Mouse (Mus musculus): ENCODE measurements around the gene March8. TPM values are rescaled to one million over a fixed set of nuclear protein-coding genes. Genes with fewer than 3 reads are reported as not detected.

Gene March8
- polyA plus RNA-seq, 1 experiment from 2014 or later: 27.8 TPM

GRCm38 (mm10) chr6:116410436-116410835, 72.6 kb downstream of the March8 start:
- Histone ChIP-seq H3K4me2 (ENCODE audit: low read depth, low read length) (no peak overlapping the region), H3K9me3 (ENCODE audit: control insufficient read depth, low read length) (no peaks in the 10 kb centered on the region), H3K27ac (ENCODE audit: low read length) (no peak overlapping the region), H3K4me1 (replicated peaks; ENCODE audit: control insufficient read depth, insufficient read depth, low read length) (no peaks in the 10 kb centered on the region), H3K9ac (ENCODE audit: low read length) (no peak overlapping the region), H3K27me3 (ENCODE audit: control insufficient read depth, insufficient read depth, low read depth, low read length) (no peaks in the 10 kb centered on the region), H3K4me3 (ENCODE audit: low read length) (no peak overlapping the region), H3K36me3 (ENCODE audit: control insufficient read depth, insufficient read depth, low read length) (no peaks in the 10 kb centered on the region; the same call in 1 of the 2 replicates)
- WGBS: 93% methylated on average over 10 of the region's 10 CpGs
- no peak for ATAC-seq (ENCODE audit: low read depth)

GRCm38 (mm10) chr6:116411716-116412115, 73.9 kb downstream of the March8 start:
- Histone ChIP-seq H3K9me3 (ENCODE audit: control insufficient read depth, low read length) (no peaks in the 10 kb centered on the region), H3K9ac (ENCODE audit: low read length) (no peak overlapping the region), H3K4me2 (ENCODE audit: low read depth, low read length) (no peak overlapping the region), H3K27me3 (ENCODE audit: control insufficient read depth, insufficient read depth, low read depth, low read length) (no peaks in the 10 kb centered on the region), H3K27ac (ENCODE audit: low read length) (no peak overlapping the region), H3K4me1 (replicated peaks; ENCODE audit: control insufficient read depth, insufficient read depth, low read length) (no peaks in the 10 kb centered on the region), H3K36me3 (ENCODE audit: control insufficient read depth, insufficient read depth, low read length) (no peaks in the 10 kb centered on the region), H3K4me3 (ENCODE audit: low read length) (no peak overlapping the region)
- ATAC-seq (ENCODE audit: low read depth): no peak
- 77% methylated on average over 3 of the region's 3 CpGs for WGBS

- ATAC-seq (ENCODE audit: low read depth): 0 out of 2 replicates have a peak, but pooled peaks have one; percentile 23
Measured at GRCm38 (mm10) chr6:116412546-116413325, 74.9 kb downstream of the March8 start.

GRCm38 (mm10) chr6:116415126-116415676, 77.4 kb downstream of the March8 start:
- Histone ChIP-seq H3K9me3 (ENCODE audit: control insufficient read depth, low read length) (no peaks in the 10 kb centered on the region), H3K9ac (ENCODE audit: low read length) (no peak overlapping the region), H3K27ac (ENCODE audit: low read length) (no peak overlapping the region), H3K36me3 (ENCODE audit: control insufficient read depth, insufficient read depth, low read length) (no peaks in the 10 kb centered on the region), H3K4me3 (ENCODE audit: low read length) (no peak overlapping the region), H3K4me2 (ENCODE audit: low read depth, low read length) (no peak overlapping the region), H3K4me1 (replicated peaks; ENCODE audit: control insufficient read depth, insufficient read depth, low read length) (no peaks in the 10 kb centered on the region), H3K27me3 (ENCODE audit: control insufficient read depth, insufficient read depth, low read depth, low read length) (no peaks in the 10 kb centered on the region)
- WGBS: 79% methylated on average over 12 of the region's 12 CpGs
- ATAC-seq (ENCODE audit: low read depth): no peak

More at GRCm38 (mm10) chr6:116412546-116413325, 74.9 kb downstream of the March8 start:
- H3K4me3 ChIP-seq (ENCODE audit: low read length): no peak overlapping the region
- no peaks in the 10 kb centered on the region for H3K4me1 ChIP-seq (replicated peaks; ENCODE audit: control insufficient read depth, insufficient read depth, low read length)
- H3K27me3 ChIP-seq (ENCODE audit: control insufficient read depth, insufficient read depth, low read depth, low read length): no peaks in the 10 kb centered on the region
- no peak overlapping the region for H3K4me2 ChIP-seq (ENCODE audit: low read depth, low read length)
- WGBS: 92% methylated on average over 14 of the region's 14 CpGs
- no peak overlapping the region for H3K9ac ChIP-seq (ENCODE audit: low read length)
- no peaks in the 10 kb centered on the region for H3K36me3 ChIP-seq (ENCODE audit: control insufficient read depth, insufficient read depth, low read length)
- H3K9me3 ChIP-seq (ENCODE audit: control insufficient read depth, low read length): no peaks in the 10 kb centered on the region
- H3K27ac ChIP-seq (ENCODE audit: low read length): no peak overlapping the region

GRCm38 (mm10) chr6:116416000-116416552, 78.3 kb downstream of the March8 start:
- WGBS: 77% methylated on average over 6 of the region's 6 CpGs
- Histone ChIP-seq H3K27me3 (ENCODE audit: control insufficient read depth, insufficient read depth, low read depth, low read length) (no peaks in the 10 kb centered on the region), H3K4me3 (ENCODE audit: low read length) (no peak overlapping the region), H3K9ac (ENCODE audit: low read length) (no peak overlapping the region), H3K27ac (ENCODE audit: low read length) (no peak overlapping the region), H3K4me1 (replicated peaks; ENCODE audit: control insufficient read depth, insufficient read depth, low read length) (no peaks in the 10 kb centered on the region), H3K4me2 (ENCODE audit: low read depth, low read length) (no peak overlapping the region), H3K9me3 (ENCODE audit: control insufficient read depth, low read length) (no peaks in the 10 kb centered on the region), H3K36me3 (ENCODE audit: control insufficient read depth, insufficient read depth, low read length) (no peaks in the 10 kb centered on the region)
- ATAC-seq (ENCODE audit: low read depth): no peak

GRCm38 (mm10) chr6:116417518-116418315, 79.9 kb downstream of the March8 start:
- no peaks in the 10 kb centered on the region for H3K9me3 ChIP-seq (ENCODE audit: control insufficient read depth, low read length)
- ATAC-seq (ENCODE audit: low read depth): no peak
- WGBS: 64% methylated on average over 6 of the region's 6 CpGs

GRCm38 (mm10) chr6:116418487-116418886, 80.7 kb downstream of the March8 start:
- Histone ChIP-seq H3K27ac (ENCODE audit: low read length) (no peak overlapping the region), H3K4me2 (ENCODE audit: low read depth, low read length) (no peak overlapping the region), H3K36me3 (ENCODE audit: control insufficient read depth, insufficient read depth, low read length) (no peaks in the 10 kb centered on the region), H3K9me3 (ENCODE audit: control insufficient read depth, low read length) (no peaks in the 10 kb centered on the region), H3K9ac (ENCODE audit: low read length) (no peak overlapping the region), H3K27me3 (ENCODE audit: control insufficient read depth, insufficient read depth, low read depth, low read length) (no peaks in the 10 kb centered on the region), H3K4me1 (replicated peaks; ENCODE audit: control insufficient read depth, insufficient read depth, low read length) (no peaks in the 10 kb centered on the region), H3K4me3 (ENCODE audit: low read length) (no peak overlapping the region)
- no peak for ATAC-seq (ENCODE audit: low read depth)
- WGBS: 86% methylated on average over 1 of the region's 1 CpGs

More at GRCm38 (mm10) chr6:116417518-116418315, 79.9 kb downstream of the March8 start:
- no peak overlapping the region for H3K9ac ChIP-seq (ENCODE audit: low read length)
- H3K27me3 ChIP-seq (ENCODE audit: control insufficient read depth, insufficient read depth, low read depth, low read length): no peaks in the 10 kb centered on the region
- no peaks in the 10 kb centered on the region for H3K4me1 ChIP-seq (replicated peaks; ENCODE audit: control insufficient read depth, insufficient read depth, low read length)
- H3K27ac ChIP-seq (ENCODE audit: low read length): no peak overlapping the region
- H3K4me3 ChIP-seq (ENCODE audit: low read length): no peak overlapping the region
- H3K36me3 ChIP-seq (ENCODE audit: control insufficient read depth, insufficient read depth, low read length): no peaks in the 10 kb centered on the region
- H3K4me2 ChIP-seq (ENCODE audit: low read depth, low read length): no peak overlapping the region

GRCm38 (mm10) chr6:116419699-116420098, 81.9 kb downstream of the March8 start:
- no peak for ATAC-seq (ENCODE audit: low read depth)
- 55% methylated on average over 6 of the region's 6 CpGs for WGBS

GRCm38 (mm10) chr6:116420271-116420670, 82.4 kb downstream of the March8 start:
- H3K4me2 ChIP-seq (ENCODE audit: low read depth, low read length): no peak overlapping the region
- H3K36me3 ChIP-seq (ENCODE audit: control insufficient read depth, insufficient read depth, low read length): no peaks in the 10 kb centered on the region
- no peak overlapping the region for H3K4me3 ChIP-seq (ENCODE audit: low read length)
- H3K27ac ChIP-seq (ENCODE audit: low read length): no peak overlapping the region
- no peak overlapping the region for H3K9ac ChIP-seq (ENCODE audit: low read length)
- WGBS: 73% methylated on average over 10 of the region's 10 CpGs
- no peak for ATAC-seq (ENCODE audit: low read depth)
- no peaks in the 10 kb centered on the region for H3K9me3 ChIP-seq (ENCODE audit: control insufficient read depth, low read length)
- H3K27me3 ChIP-seq (ENCODE audit: control insufficient read depth, insufficient read depth, low read depth, low read length): no peaks in the 10 kb centered on the region
- no peaks in the 10 kb centered on the region for H3K4me1 ChIP-seq (replicated peaks; ENCODE audit: control insufficient read depth, insufficient read depth, low read length)

More at GRCm38 (mm10) chr6:116419699-116420098, 81.9 kb downstream of the March8 start:
- Histone ChIP-seq H3K4me1 (replicated peaks; ENCODE audit: control insufficient read depth, insufficient read depth, low read length) (no peaks in the 10 kb centered on the region), H3K4me3 (ENCODE audit: low read length) (no peak overlapping the region), H3K27me3 (ENCODE audit: control insufficient read depth, insufficient read depth, low read depth, low read length) (no peaks in the 10 kb centered on the region), H3K9me3 (ENCODE audit: control insufficient read depth, low read length) (no peaks in the 10 kb centered on the region), H3K4me2 (ENCODE audit: low read depth, low read length) (no peak overlapping the region), H3K9ac (ENCODE audit: low read length) (no peak overlapping the region), H3K36me3 (ENCODE audit: control insufficient read depth, insufficient read depth, low read length) (no peaks in the 10 kb centered on the region), H3K27ac (ENCODE audit: low read length) (no peak overlapping the region)
